Mouse (Mus musculus): ENCODE data around the gene Bmi1.

DNA sequence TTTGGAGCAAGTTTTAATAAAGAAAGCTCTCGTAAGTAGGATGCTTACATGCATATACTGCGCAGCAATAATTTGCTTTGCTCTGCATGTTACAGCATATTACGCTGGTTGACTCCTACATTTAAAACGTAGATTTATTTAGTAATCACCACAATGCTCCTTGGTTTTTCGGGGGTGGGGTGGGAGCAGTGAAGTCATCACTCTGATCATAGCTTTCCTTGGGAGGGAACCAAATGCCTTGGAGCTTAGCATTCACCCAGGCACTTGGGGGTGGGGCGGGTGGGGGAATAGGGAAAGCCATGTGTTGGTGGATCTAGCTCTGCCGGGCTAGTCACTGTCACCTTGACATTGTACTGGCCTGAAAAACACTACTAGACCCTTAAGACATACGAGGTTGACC is 18.3 kb downstream of the Bmi1 start:
- no peak for TF ChIP-seq CTCF (IDR thresholded peaks at IDR 0.05; ENCODE audit: low read depth, low read length)
- TF ChIP-seq POLR2A (IDR thresholded peaks at IDR 0.05; ENCODE audit: insufficient read depth, low read length): no peak
- TF ChIP-seq EP300 (IDR thresholded peaks at IDR 0.05; ENCODE audit: insufficient read depth, low read depth, low read length): no peak
